Mouse (Mus musculus): Measurements from ENCODE around the gene Tecta. TPM values are rescaled to one million over a fixed set of nuclear protein-coding genes. Genes with fewer than 3 reads are reported as not detected.

Gene Tecta
- polyA plus RNA-seq (2015; fragmentation: Nextera tagmentation; extraction: Ambion mirVana): 0.09 and 0.12 TPM in 2 replicates

- DNase-seq (ENCODE audit: low spot score): no peak
Measured at GRCm38 (mm10) chr9:42399829-42400228, at the start of gene Tecta. TSS of gene Tecta (minus strand) at chr9:42399929.

DNA sequence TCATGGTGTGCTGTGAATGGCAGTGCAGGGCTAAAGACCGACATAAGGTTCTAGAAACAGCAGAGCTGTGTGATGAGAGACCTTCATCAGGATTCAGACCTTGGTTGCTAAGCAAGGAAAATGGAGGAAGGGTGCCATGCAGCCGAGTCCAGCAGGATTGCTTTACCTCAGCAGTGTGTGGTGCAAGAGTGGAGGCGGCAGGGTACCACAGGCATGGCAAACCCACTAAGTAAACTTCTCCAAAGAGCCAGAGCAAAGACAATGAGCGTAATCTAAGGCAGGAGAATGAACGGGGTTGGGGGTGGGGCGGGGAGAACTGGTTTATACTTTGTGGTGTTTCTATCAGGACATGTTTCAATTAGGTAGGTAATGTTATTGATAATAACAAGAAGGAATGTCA is 49.3 kb upstream of the Tecta start:
- no peak for DNase-seq (ENCODE audit: low spot score)

GRCm38 (mm10) chr9:42442100-42442499 is 42.4 kb upstream of the Tecta start:
- DNase-seq (ENCODE audit: low spot score): no peak

DNA sequence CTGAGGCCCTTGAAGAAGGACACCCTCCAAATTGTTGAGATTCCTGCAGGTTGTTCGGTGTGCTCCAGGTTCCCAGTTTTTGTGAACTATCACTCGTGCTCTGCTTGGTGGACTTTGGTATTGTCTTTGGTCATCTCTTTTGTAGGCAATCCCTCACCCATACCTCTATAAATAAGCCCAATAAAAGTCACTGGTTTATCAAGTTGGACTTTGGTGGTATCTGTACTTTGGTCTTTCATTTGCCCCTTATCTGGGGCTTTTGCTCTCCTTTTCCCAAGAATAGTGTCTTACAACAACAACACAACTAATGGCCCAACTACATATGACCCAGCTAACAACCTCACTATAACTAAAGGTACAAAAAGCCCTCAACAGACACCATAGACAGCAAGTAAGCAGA is 41.5 kb upstream of the Tecta start:
- no peak for DNase-seq (ENCODE audit: low spot score)

DNA sequence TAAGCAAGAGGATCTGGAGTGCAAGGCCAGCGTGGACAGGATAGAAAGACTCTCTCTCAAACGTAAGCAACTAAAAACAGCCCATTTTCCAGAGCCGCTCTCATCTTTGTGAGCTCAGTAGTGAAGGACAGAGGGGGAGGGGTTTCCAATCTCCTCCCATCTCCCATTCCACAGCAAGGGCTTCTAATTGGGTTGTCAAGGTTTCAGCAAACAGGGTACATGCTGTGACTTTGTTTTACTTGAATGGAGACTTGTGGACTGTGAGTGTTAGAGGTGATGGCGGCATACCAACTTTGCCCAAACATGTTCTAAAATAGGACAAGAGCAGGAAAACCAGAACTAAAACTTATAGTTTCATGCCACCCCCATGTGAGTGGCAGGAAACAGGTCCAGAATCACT is 39.7 kb upstream of the Tecta start:
- DNase-seq (ENCODE audit: low spot score): no peak

DNA sequence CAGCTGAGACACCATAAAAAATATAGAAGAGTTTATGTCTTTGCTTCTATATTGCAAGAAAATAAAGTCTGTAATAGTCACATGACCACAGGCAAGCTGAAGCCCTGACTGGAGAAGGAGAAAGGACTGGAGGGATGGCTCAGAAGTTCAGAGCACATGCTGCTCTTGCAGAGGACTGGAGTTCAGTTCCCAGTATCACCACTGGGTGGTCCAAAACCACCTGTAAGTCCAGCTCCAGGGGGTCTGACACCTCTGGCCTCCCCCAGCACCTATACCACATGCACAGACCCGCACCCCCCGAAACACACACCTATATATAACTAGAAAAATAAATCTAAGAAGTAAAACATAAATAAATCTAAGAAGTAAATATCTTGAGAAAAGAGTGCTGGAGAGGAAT is 32.4 kb upstream of the Tecta start:
- DNase-seq (ENCODE audit: low spot score): no peak

GRCm38 (mm10) chr9:42431606-42432005 is 31.9 kb upstream of the Tecta start:
- no peak for DNase-seq (ENCODE audit: low spot score)

DNA sequence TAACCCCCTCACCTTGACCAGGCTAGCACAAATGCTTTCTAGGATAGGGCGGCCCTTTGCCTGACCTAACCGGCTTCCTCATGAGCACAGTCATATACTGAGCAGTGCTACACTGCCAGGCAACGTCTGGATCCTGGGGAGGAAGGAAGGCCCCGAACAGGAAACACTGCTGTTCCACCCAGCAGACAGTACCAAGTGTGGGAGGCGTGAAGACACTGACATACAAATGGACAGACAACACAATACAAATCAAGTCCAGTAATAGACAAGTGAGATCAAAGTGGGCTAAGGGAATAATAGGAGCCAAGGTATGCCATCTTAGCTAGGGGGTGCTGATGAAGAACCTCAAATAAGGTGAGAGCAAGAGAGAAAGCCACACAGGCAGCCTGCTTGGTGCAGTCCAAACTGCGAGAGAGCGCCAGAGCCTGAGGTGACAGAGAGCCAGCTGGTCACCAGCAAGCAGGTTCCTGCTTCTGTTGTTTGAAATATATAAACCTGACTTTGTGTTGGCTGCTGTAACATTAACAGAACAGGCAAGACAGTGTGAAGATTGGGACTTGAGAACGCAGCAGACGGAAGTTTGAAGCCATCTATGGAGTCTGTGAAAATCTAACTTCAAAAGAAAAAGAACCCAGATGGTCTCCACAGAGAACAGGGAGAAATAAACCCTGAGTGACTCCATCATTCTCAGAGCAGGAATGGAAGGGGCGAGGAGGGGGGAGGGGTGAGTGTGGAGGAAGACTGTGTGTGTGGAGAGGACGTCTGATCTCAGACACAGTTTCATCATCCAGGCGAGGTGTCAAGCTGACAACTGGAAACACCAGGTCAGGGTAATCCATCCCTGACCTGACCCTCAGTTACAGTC is 28.6 kb upstream of the Tecta start:
- peak; percentile 76 for DNase-seq (ENCODE audit: low spot score)

GRCm38 (mm10) chr9:42426661-42427358 is 27.1 kb upstream of the Tecta start:
- no peak for DNase-seq (ENCODE audit: low spot score)

- no peak for DNase-seq (ENCODE audit: low spot score)
Measured at GRCm38 (mm10) chr9:42423649-42424048, 23.9 kb upstream of the Tecta start.

DNA sequence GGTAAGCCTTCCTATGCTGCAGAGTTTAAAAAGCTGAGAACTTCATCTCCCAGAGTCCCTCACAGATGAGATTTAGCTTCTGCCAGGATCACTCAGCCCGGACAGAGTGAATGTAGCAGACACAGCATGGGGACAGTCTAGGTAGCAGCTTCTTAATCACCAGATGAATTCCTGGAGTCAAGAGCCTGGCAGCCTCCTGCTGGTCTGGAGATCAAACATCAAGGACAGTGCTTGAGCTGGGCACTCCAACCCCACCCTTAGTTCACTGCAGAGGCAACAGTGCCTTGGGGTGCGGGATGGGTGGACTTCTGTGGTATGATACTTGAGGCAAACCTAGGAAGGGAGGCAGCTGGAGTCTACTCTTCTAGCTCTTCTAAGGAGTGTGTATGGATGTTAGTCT is 20.0 kb upstream of the Tecta start:
- no peak for DNase-seq (ENCODE audit: low spot score)

DNA sequence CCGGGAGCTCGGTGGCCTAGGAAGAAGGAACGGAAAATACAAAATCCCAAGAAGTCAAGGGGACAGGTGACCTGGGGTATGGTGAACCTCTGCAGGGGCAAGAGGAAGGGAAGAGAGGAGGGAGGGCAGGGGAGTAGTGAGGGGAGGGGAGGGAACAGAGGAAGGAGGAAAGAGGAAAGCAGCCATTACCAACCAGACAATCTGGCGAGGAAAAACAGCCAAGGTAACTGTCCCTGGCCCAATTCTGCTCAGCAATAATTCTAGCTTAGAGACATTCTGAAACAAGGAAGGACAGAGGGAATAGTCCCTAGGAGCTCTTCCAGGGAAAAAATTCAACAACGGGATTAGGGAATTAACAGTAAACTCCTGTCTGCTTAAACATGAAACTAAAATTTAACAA is 19.1 kb upstream of the Tecta start:
- no peak for DNase-seq (ENCODE audit: low spot score)

- DNase-seq (ENCODE audit: low spot score): no peak
Measured at GRCm38 (mm10) chr9:42417352-42417952, 17.7 kb upstream of the Tecta start.

DNA sequence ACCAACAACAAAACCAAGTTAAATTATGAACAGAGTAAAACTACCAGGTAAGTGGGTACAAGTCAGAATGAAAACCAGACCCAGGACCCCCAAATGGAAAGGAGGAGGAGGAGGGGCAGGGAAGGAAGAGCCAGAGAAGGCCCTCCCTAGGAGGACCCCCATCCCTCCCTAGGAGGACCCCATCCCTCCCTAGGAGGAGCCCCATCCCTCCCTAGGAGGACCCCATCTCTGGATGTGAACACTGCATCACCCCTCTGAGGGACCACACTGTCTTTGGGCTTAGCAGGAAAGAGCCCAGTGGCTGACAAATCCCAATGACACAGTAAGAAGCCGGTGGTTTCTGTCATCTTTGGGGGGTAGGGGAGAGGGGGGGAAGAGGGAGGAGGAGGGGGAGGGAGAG is 15.5 kb upstream of the Tecta start:
- no peak for DNase-seq (ENCODE audit: low spot score)

GRCm38 (mm10) chr9:42413345-42413744 is 13.6 kb upstream of the Tecta start:
- DNase-seq (ENCODE audit: low spot score): no peak

- DNase-seq (ENCODE audit: low spot score): no peak
Measured at GRCm38 (mm10) chr9:42411296-42411695, 11.6 kb upstream of the Tecta start.

GRCm38 (mm10) chr9:42405736-42406135 is 6.0 kb upstream of the Tecta start:
- DNase-seq (ENCODE audit: low spot score): no peak

GRCm38 (mm10) chr9:42401486-42401885 is 1.8 kb upstream of the Tecta start:
- DNase-seq (ENCODE audit: low spot score): no peak

DNA sequence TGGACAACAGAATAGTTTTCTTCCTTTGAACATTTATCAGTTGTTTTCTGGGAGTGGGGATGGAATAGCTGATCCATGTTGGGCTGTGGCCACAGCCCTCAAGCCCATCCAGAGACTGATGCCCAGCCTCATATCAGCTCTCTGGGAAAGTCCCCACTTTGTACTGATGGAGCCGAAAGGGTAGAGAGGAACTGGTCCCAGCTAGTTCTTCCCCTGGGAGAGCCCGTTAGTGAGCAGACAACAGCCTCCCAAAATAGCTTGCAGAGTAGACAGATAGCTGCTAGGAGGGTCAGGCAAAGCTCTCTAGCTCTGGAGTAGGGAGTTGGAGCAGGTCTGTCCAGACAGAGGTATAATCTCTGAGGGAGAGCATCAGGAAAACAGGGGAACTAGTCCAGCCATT is 3.6 kb downstream of the Tecta start:
- no peak for DNase-seq (ENCODE audit: low spot score)

DNA sequence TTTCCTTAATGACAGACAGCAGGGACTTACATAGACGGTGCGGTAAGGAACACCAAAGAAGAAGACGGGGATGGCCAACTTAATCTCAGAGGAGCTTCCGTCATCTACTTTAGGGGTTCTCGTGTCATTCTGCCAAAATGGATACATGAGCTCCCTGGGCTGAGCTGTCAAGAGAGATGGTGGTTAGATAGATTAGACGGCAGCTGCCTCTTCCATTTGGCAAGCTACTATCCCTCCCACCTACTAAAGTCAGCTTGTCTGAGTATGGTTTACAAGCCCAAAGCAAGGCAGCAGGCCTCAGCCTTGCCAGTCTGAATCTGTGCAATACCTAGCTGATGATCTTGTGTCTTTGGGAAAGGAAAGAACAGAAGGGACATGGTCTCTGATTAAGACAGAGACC is 4.8 kb downstream of the Tecta start:
- no peak for DNase-seq (ENCODE audit: low spot score)

DNA sequence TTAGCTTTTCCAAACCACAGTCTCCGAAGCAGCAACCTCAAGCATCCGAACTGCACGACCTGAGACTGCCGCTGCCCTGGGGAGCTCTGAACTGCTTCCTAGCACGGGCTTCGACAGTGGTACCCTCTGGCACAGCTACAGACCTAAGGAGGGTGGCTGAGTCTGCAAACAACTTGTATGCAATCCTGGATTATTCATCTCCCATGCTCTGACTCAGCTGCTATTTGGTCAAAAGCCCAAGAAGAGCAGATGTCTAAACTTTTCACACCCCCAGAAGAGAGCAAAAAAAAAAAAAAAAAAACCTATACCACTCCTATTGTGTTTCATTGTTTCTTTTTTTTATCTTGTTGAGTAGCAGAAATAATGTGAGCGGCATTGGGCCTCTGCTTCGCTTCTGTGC is 5.4 kb downstream of the Tecta start:
- DNase-seq (ENCODE audit: low spot score): no peak

DNA sequence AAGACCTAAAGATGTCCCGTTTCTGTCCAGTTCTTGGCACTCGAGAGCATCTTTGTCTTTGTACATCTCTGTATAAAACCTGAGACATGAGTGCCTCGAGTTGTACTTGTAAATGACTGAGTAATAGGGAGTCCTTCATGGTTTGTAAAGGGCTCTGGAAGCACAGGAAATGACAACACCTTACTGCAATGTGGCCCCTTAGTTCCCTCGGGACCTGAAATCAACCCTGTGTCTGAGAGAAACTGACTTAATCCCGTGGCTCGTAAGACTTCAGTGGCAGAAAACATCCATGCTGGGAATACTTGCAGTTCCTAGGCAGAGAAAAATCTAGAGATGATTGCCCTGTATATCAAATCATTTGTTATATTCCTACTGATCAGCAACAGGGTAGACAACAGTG is 6.8 kb downstream of the Tecta start:
- DNase-seq (ENCODE audit: low spot score): no peak

Data from thymus, postnatal 0 days (tissue).